Mouse (Mus musculus) liver, embryonic 14.5 days (tissue): ENCODE data around the gene Ube2e3. TPM values are rescaled to one million over a fixed set of nuclear protein-coding genes. Genes with fewer than 3 reads are reported as not detected.

Experiments
- ATAC-seq: fragments of 200-750 bp; cut with Nextera tagmentation; 2 replicates; pipeline ENCODE4 v1.8.0; 2017; ENCODE audit warnings: moderate number of reproducible peaks, mild to moderate bottlenecking, moderate library complexity; ENCODE audit not compliant: insufficient read depth
- DNase-seq, 3 experiments: peaks; one replicate each; pipeline ENCODE4 v3.0.0-alpha.2; 2012 to 2013; ENCODE audit warnings: low read depth in 3 of 3, low spot score in 3 of 3
- H3K27ac ChIP-seq: fragments of 300-500 bp; sonication (generic); 2 replicates; pipeline ENCODE4 v1.5.1; 2014; ENCODE audit warnings: moderate library complexity, mild to moderate bottlenecking, control low read depth, inconsistent platforms
- H3K27me3 ChIP-seq: fragments of 300-500 bp; sonication (generic); 2 replicates; pipeline ENCODE4 v1.6.1; 2014; ENCODE audit warnings: mild to moderate bottlenecking, low read length, moderate library complexity; ENCODE audit not compliant: control insufficient read depth, insufficient read depth
- H3K36me3 ChIP-seq: fragments of 300-500 bp; sonication (generic); replicated peaks from 2 replicates; pipeline ENCODE4 v1.6.1; 2014; ENCODE audit warnings: low read depth; ENCODE audit not compliant: control insufficient read depth, insufficient read depth
- H3K4me1 ChIP-seq, 2 experiments: fragments of 200-500 bp in 1 of 2; fragments of 300-500 bp in 1 of 2; sonication (generic) in 1 of 2; replicated peaks; 2 replicates each; pipeline ENCODE4 v1.6.1; 2012 to 2014; ENCODE audit warnings: antibody characterized with exemption in 1 of 2, inconsistent platforms in 1 of 2, low read length in 1 of 2; ENCODE audit not compliant: control insufficient read depth in 2 of 2, insufficient read depth in 2 of 2
- H3K4me2 ChIP-seq: fragments of 300-500 bp; sonication (generic); 2 replicates; pipeline ENCODE4 v1.6.1; 2014; ENCODE audit warnings: low read depth, mild to moderate bottlenecking, control low read depth, moderate library complexity
- H3K4me3 ChIP-seq, 2 experiments: fragments of 200-500 bp in 1 of 2; fragments of 300-500 bp in 1 of 2; sonication (generic) in 1 of 2; 2 replicates each; pipeline ENCODE4 v1.5.1; 2012 to 2014; ENCODE audit warnings: low read depth in 2 of 2, low read length in 2 of 2, mild to moderate bottlenecking in 2 of 2, control low read depth in 1 of 2, inconsistent platforms in 1 of 2, moderate library complexity in 1 of 2; ENCODE audit not compliant: insufficient read depth in 1 of 2
- H3K9ac ChIP-seq: fragments of 300-500 bp; sonication (generic); replicated peaks from 2 replicates; pipeline ENCODE4 v1.6.1; 2014; ENCODE audit warnings: mild to moderate bottlenecking, control low read depth, moderate library complexity
- H3K9me3 ChIP-seq: fragments of 300-500 bp; sonication (generic); 2 replicates; pipeline ENCODE4 v1.6.1; 2016; ENCODE audit warnings: low read length, mixed read lengths; ENCODE audit not compliant: control insufficient read depth
- CTCF ChIP-seq: IDR thresholded peaks from 2 replicates; pipeline ENCODE4 v1.5.1; 2016; ENCODE audit warnings: antibody characterized with exemption, low read depth, control low read depth
- EP300 ChIP-seq: IDR thresholded peaks from 2 replicates; pipeline ENCODE4 v1.6.1; 2016; ENCODE audit warnings: antibody characterized with exemption, low read depth
- WGBS: fragments of 180-500 bp; shearing (Covaris S2); extraction: QIAGEN DNeasy Blood & Tissue Kit; methylation state at CpG from one replicate; pipeline ENCODE4 v1.1.7; 2014; ENCODE audit not compliant: insufficient replicate concordance; 5-methylcytosine and 5-hydroxymethylcytosine counted together
- polyA plus RNA-seq, 2 experiments: library from polyadenylated mRNA; depleted of rRNA in 1 of 2; stranded (reverse) in 1 of 2; unstranded in 1 of 2; fragments of >200 nt; fragmentation: Nextera tagmentation in 1 of 2; extraction: Ambion mirVana in 1 of 2; gene quantifications; 2 replicates each; pipeline versions ENCODE4 v1.2.1 to v1.2.3; 2012 to 2014

Ube2e3 gene
- polyA plus RNA-seq, 2 experiments: 39.1 to 92.1 TPM

DNA sequence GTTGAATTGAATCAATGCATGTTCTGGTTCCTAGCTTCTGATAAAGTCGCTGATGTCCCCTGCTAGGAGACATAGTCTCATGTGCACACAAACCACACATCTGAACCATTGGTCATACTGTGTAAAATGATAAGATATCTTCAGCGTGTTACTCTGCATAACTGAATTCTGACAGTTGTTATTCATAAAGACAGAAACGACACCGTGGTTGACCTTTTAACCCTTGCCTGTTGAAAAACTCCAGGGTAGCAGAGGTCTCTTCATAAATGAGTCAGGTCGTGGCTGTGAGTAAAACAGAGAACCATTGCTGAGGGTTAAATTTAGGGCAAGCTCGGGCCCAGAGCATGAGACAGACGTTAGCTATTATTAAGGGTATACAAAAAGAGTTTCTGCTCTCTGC is 93.7 kb downstream of the Ube2e3 start:
- H3K9me3 ChIP-seq: no peaks in the 10 kb centered on the region
- peak overlapping the region; percentile 20 for H3K4me2 ChIP-seq
- H3K4me3 ChIP-seq: no peak overlapping the region
- no peak overlapping the region for H3K9ac ChIP-seq
- 5% methylated on average over 7 of the region's 7 CpGs for WGBS
- no peak overlapping the region for H3K27ac ChIP-seq
- H3K36me3 ChIP-seq: no peaks in the 10 kb centered on the region
- H3K27me3 ChIP-seq: no peaks in the 10 kb centered on the region
- no peak for DNase-seq
- TF ChIP-seq CTCF (no peak), EP300 (peak; percentile 72)
- H3K4me1 ChIP-seq: peaks cover 0 to 5% of the 10 kb centered on the region in 2 experiments; a peak in 1 of 4 replicates
- ATAC-seq: peak; percentile 50; the same call in 1 of the 2 replicates

DNA sequence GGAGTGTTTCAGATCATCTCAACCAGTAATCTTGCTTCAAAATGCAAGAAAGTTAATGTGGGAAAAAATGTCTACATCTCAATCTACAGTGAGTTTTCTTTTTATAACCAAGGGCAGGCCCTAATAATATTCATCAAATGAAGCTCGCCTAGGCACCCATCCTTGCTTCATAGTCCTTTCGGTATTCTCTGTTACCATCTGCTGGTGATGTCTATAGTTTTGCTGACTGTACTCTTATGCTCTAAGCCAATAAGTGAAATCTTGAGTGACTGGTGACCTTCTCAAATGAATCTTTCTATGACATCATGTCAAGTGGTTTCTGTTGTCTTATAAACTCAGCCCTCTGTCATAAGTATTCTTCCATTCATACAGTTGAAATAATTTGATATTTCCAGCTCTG is 97.1 kb downstream of the Ube2e3 start:
- DNase-seq (no peak), ATAC-seq (no peak)
- Histone ChIP-seq H3K9ac (no peak overlapping the region), H3K27me3 (no peaks in the 10 kb centered on the region), H3K4me1 (peaks cover 0 to 7% of the 10 kb centered on the region in 2 experiments; a peak in 1 of 4 replicates), H3K9me3 (no peaks in the 10 kb centered on the region), H3K4me3 (no peak overlapping the region), H3K36me3 (no peaks in the 10 kb centered on the region), H3K4me2 (no peak overlapping the region), H3K27ac (no peak overlapping the region)
- no peak for TF ChIP-seq EP300
- no peak for TF ChIP-seq CTCF
- WGBS: 64% methylated on average over 2 of the region's 2 CpGs

DNA sequence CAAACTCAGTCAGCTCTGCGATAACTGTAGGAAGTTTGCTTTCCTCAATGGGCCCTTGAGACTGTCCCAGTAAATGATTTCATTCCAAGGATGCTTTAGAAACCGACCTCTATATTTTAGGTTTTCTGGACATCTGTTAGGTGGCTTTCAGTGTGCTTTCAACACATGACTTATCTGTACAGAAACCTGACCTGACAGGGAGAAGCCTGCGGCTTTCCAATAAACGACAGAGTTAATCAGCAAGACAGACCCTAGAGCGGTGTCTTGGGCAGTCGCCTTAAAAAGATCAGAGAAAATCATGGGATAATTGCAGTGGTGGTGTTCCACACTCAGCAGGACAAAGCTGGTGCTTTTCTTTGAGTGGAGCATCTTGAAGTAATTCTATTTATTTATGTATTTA is 97.5 kb downstream of the Ube2e3 start:
- Histone ChIP-seq H3K9ac (no peak overlapping the region), H3K27ac (no peak overlapping the region), H3K9me3 (no peaks in the 10 kb centered on the region), H3K4me1 (peaks cover 0 to 7% of the 10 kb centered on the region in 2 experiments; a peak in 1 of 4 replicates), H3K27me3 (no peaks in the 10 kb centered on the region), H3K36me3 (no peaks in the 10 kb centered on the region), H3K4me2 (no peak overlapping the region), H3K4me3 (no peak overlapping the region)
- DNase-seq: no peak
- ATAC-seq: no peak
- TF ChIP-seq CTCF (no peak), EP300 (no peak)
- 74% methylated on average over 6 of the region's 6 CpGs for whole genome bisulfite sequencing

DNA sequence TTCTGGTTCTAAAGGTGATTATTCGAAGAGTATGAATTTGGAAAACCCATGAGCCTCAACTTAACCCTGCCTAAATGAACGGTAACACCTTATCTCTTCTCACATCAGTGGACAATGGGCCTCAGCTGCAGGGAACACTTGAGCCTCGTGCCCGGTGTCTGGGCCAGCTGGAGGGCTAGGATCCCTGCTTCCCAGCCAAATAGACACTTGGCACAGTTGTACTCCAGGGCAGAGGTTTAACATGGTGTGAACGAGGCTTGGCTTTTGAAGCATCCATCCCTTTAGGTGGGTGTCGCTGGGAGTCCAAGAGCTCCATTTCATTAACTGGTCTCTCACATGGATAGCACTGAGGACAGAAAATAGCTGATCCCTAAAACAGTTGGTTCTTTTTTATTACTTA is 102.2 kb downstream of the Ube2e3 start:
- WGBS: 44% methylated on average over 6 of the region's 6 CpGs
- TF ChIP-seq EP300 (no peak), CTCF (no peak)
- DNase-seq: no peak
- Histone ChIP-seq H3K27me3 (no peaks in the 10 kb centered on the region), H3K9ac (no peak overlapping the region), H3K9me3 (no peaks in the 10 kb centered on the region), H3K4me1 (0 out of 4 replicates have a peak, but pooled peaks cover 0 to 2% of the 10 kb centered on the region in 2 experiments), H3K36me3 (no peaks in the 10 kb centered on the region), H3K27ac (no peak overlapping the region), H3K4me3 (no peak overlapping the region), H3K4me2 (no peak overlapping the region)
- no peak for ATAC-seq
